Mouse (Mus musculus) liver, adult 2 months (tissue): ENCODE results near the gene Gm4756. TPM values are rescaled to one million over a fixed set of nuclear protein-coding genes. Genes with fewer than 3 reads are reported as not detected.
A peak's percentile ranks its signal among the peaks of the same experiment; 100 is the strongest.

Experiments used
- DNase-seq: peaks from one replicate; pipeline ENCODE4 v3.0.0-alpha.2; 2011; ENCODE audit warnings: low read depth, low spot score; ENCODE audit errors: extremely low read depth
- H3K27ac ChIP-seq: fragments of 200-500 bp; replicated peaks from 2 replicates; pipeline ENCODE4 v1.5.1; 2012; ENCODE audit warnings: low read depth, mild to moderate bottlenecking, control low read depth, inconsistent platforms, low read length; ENCODE audit not compliant: insufficient read depth
- H3K27me3 ChIP-seq: fragments of 200-500 bp; 2 replicates; pipeline ENCODE4 v1.6.1; 2012; ENCODE audit warnings: mild to moderate bottlenecking, moderate library complexity, low read length, inconsistent platforms; ENCODE audit not compliant: control insufficient read depth, insufficient read depth
- H3K36me3 ChIP-seq: fragments of 200-500 bp; 2 replicates; pipeline ENCODE4 v1.6.1; 2012; ENCODE audit warnings: low read length, inconsistent platforms; ENCODE audit not compliant: control insufficient read depth, insufficient read depth
- H3K4me1 ChIP-seq: fragments of 200-500 bp; 2 replicates; pipeline ENCODE4 v1.6.1; 2011; ENCODE audit warnings: low read length; ENCODE audit not compliant: control insufficient read depth, insufficient read depth
- H3K4me3 ChIP-seq: fragments of 200-500 bp; 2 replicates; pipeline ENCODE4 v1.5.1; 2011; ENCODE audit warnings: low read depth, mild to moderate bottlenecking, control low read depth, low read length, moderate library complexity; ENCODE audit not compliant: insufficient read depth
- H3K79me2 ChIP-seq: fragments of 200-500 bp; 2 replicates; pipeline ENCODE4 v1.6.1; 2012; ENCODE audit warnings: inconsistent platforms, mild to moderate bottlenecking, low read length, moderate library complexity; ENCODE audit not compliant: control insufficient read depth, insufficient read depth
- H3K9ac ChIP-seq: fragments of 200-500 bp; 2 replicates; pipeline ENCODE4 v1.6.1; 2012; ENCODE audit warnings: low read depth, mild to moderate bottlenecking, control low read depth, inconsistent platforms, low read length
- CTCF ChIP-seq: fragments of 200-500 bp; IDR thresholded peaks from 2 replicates; pipeline ENCODE4 v1.5.1; 2011; ENCODE audit warnings: low read depth, low read length, control low read depth
- POLR2A ChIP-seq: fragments of 200-500 bp; IDR thresholded peaks from 2 replicates; pipeline ENCODE4 v1.6.1; 2011; ENCODE audit warnings: low read length, control low read depth; ENCODE audit not compliant: insufficient read depth; ENCODE audit errors: extremely low read depth
- WGBS: fragments of 180-500 bp; shearing (Covaris S2); methylation state at CpG from one replicate; pipeline ENCODE4 v1.1.7; 2018; 5-methylcytosine and 5-hydroxymethylcytosine counted together
- polyA plus RNA-seq: library from polyadenylated mRNA; depleted of rRNA; stranded (reverse); fragments of >200 nt; gene quantifications from 2 replicates; pipeline ENCODE4 v1.2.3, GENCODE M21; 2012
- total RNA-seq: library from RNA; depleted of rRNA; stranded (reverse); fragments of >200 nt; gene quantifications from 2 replicates; pipeline ENCODE4 v1.2.3, GENCODE M21; 2014

The Gm4756 gene
- total and polyA plus RNA-seq, 2 experiments: 103 to 117 TPM

- TF ChIP-seq CTCF: no peak
- TF ChIP-seq POLR2A: no peak
- DNase-seq: no peak
- Histone ChIP-seq H3K27ac (no peak overlapping the region), H3K4me3 (no peak overlapping the region), H3K36me3 (no peaks in the 10 kb centered on the region), H3K4me1 (no peaks in the 10 kb centered on the region), H3K27me3 (no peaks in the 10 kb centered on the region), H3K9ac (no peak overlapping the region), H3K79me2 (no peaks in the 10 kb centered on the region)
- 93% methylated on average over 3 of the region's 3 CpGs for WGBS
Observed at GRCm38 (mm10) chr12:72683612-72684011, 34.2 kb upstream of the Gm4756 start.

GRCm38 (mm10) chr12:72682511-72683282, 33.2 kb upstream of the Gm4756 start:
- no peak for DNase-seq
- H3K9ac ChIP-seq: no peak overlapping the region
- H3K4me1 ChIP-seq: no peaks in the 10 kb centered on the region
- no peaks in the 10 kb centered on the region for H3K79me2 ChIP-seq
- no peak overlapping the region for H3K27ac ChIP-seq
- no peaks in the 10 kb centered on the region for H3K36me3 ChIP-seq
- H3K27me3 ChIP-seq: no peaks in the 10 kb centered on the region
- H3K4me3 ChIP-seq: no peak overlapping the region
- TF ChIP-seq CTCF (no peak), POLR2A (no peak)
- 59% methylated on average over 8 of the region's 8 CpGs for WGBS

- H3K4me1 ChIP-seq: no peaks in the 10 kb centered on the region
- WGBS: 100% methylated on average over 1 of the region's 1 CpGs
Observed at GRCm38 (mm10) chr12:72681919-72682318, 32.5 kb upstream of the Gm4756 start.

GRCm38 (mm10) chr12:72679635-72680034, 30.2 kb upstream of the Gm4756 start:
- Histone ChIP-seq H3K27me3 (no peaks in the 10 kb centered on the region), H3K4me1 (no peaks in the 10 kb centered on the region), H3K27ac (no peak overlapping the region), H3K9ac (no peak overlapping the region), H3K4me3 (no peak overlapping the region), H3K36me3 (no peaks in the 10 kb centered on the region), H3K79me2 (no peaks in the 10 kb centered on the region)
- peak; percentile 14 for DNase-seq
- TF ChIP-seq CTCF (peak; percentile 41; the same call in 1 of the 2 replicates), POLR2A (no peak)
- WGBS: 70% methylated on average over 3 of the region's 3 CpGs

More at GRCm38 (mm10) chr12:72681919-72682318, 32.5 kb upstream of the Gm4756 start:
- Histone ChIP-seq H3K4me3 (no peak overlapping the region), H3K79me2 (no peaks in the 10 kb centered on the region), H3K36me3 (no peaks in the 10 kb centered on the region), H3K9ac (no peak overlapping the region), H3K27ac (no peak overlapping the region), H3K27me3 (no peaks in the 10 kb centered on the region)
- no peak for DNase-seq
- TF ChIP-seq POLR2A (no peak), CTCF (no peak)

DNA sequence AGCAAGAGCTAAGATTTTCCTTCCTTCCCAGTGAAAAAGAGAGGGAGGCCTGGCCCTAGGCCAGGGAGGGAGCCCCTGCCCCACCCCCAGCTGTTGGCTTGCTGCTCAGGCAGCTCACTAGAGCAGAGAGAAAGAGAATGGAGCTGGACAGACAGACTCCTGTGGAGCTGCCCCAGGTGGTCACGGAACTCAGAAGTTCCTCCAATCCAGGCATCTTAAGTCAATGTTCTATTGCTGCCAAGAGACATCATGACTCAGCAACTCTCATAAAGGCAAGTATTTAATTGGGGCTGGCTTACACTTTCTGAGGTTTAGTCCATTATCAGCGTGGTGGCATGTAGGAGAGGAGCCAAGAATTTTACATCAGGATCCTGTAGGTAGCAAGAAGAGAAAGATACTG, 25.4 kb upstream of the Gm4756 start:
- whole genome bisulfite sequencing: 65% methylated on average over 2 of the region's 2 CpGs
- H3K79me2 ChIP-seq: no peaks in the 10 kb centered on the region
- no peaks in the 10 kb centered on the region for H3K36me3 ChIP-seq
- H3K9ac ChIP-seq: no peak overlapping the region
- no peaks in the 10 kb centered on the region for H3K27me3 ChIP-seq
- H3K27ac ChIP-seq: no peak overlapping the region
- H3K4me1 ChIP-seq: no peaks in the 10 kb centered on the region
- TF ChIP-seq CTCF: no peak
- no peak for TF ChIP-seq POLR2A
- H3K4me3 ChIP-seq: no peak overlapping the region
- DNase-seq: no peak
